Mouse (Mus musculus): ENCODE data around the gene Coil. TPM values are rescaled to one million over a fixed set of nuclear protein-coding genes. Genes with fewer than 3 reads are reported as not detected.

Gene Coil
- polyA plus RNA-seq (2017; shearing (Covaris generic)): 8.2 TPM

DNA sequence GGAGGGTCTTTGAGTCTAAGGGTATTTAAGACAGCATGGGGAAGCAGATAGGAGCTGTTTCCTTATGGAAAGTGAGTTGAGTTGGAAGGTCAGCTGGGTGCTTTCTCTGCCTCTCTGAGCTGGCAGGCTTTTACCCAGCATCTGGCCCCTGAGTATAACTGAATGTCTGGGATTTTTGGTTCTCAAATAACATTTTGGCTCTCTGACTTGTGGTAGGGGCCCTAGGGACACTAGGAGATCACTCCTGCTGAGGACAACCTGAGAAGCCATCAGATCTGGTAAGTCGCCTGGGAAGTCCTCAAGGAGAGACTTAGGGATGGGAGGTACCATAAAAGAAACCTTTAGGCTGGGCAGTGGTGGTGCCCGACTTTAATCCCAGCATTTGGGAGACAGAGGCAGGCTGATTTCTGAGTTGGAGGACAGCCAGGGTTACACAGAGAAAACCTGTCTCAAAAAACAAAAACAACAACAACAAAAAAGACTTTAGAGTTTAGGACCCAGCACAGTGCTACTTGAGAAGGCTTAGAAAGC is at the start of gene Coil:
TSS of gene Coil (plus strand) at position 51 of the 531 bp plus-strand sequence.

DNA sequence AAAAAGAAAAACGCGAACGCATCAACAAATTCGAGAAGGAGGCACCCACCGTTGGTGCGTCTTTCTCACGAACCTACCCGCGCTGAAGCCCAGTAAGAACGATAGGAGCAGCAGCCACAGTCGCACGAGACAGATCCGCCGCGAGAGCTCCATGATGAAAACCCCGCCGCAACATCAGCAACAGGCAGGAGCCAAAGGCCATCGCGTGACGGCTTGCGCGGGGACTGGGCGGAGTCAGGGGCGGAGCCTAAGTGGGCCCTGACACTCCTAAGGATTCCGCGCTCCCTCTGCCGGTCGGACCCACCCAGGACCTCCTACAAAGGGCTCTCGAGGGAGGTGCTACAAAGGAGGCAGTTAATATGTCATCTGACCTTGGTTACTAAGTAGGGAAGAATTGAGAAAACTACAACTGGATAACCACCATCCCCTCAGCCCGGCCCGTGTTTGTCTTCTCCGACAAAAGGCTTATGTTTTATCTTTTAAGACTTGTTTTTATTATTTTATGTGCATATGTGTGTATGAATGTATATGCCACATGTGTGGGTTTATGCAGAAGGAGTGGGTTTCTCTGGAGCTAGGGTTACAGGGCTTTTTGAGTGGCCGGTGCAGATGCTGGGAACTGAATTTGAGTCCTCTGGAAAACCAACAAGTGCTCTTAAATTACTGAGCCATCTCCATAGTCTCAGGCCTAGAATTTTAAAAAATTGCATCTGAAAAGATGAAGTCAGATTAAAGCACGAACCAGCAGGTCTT is 14.7 kb upstream of the Coil start, which contains the start of gene Scpep1:
TSS of gene Scpep1 (minus strand) at position 249 of the 753 bp plus-strand sequence.

DNA sequence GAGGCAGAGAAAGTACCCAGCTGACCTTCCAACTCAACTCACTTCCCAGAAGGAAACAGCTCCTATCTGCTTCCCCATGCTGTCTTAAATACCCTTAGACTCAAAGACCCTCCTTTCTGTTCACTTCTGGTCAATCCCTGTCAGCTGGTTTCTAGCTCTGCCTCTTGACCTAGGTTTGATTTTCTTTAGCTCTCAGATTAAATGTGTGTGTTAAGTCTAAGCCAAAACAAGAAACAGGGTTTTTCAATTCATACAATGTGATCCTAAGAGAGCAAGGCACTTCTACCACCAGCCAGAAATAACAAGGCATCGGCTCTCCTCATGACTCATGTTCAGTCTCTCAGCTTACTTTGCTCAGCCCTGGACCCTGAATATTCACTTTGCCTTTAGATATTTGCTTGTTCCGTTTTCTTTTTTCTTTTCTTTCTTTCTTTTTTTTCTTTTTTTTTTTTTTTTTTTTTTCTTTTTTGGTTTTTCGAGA is 3.1 kb upstream of the Coil start, which contains the start of gene Elobl:
TSS of gene Elobl (minus strand) at position 51 of the 481 bp plus-strand sequence.

GRCm38 (mm10) chr11:88998974-88999722 is 29.1 kb downstream of the Coil start, which contains the start of gene Trim25:
Gene Trim25, plus strand, starts transcription at chr11:88999376.

Other genes starting within 250 kb of the Coil start
- 1.4 TPM for gene Akap1, start 105.7 kb upstream of the Coil start, polyA plus RNA-seq (2017; shearing (Covaris generic))
- gene Scpep1, start 14.8 kb upstream of the Coil start, polyA plus RNA-seq (2017; shearing (Covaris generic)): 26.0 TPM
- gene Elobl, start 3.3 kb upstream of the Coil start, polyA plus RNA-seq (2017; shearing (Covaris generic)): not detected
- 30.0 TPM for gene Trim25, start 29.1 kb downstream of the Coil start, polyA plus RNA-seq (2017; shearing (Covaris generic))
- 15.6 TPM for gene Dgke, start 96.6 kb downstream of the Coil start, polyA plus RNA-seq (2017; shearing (Covaris generic))
- gene Gm525, start 103.6 kb downstream of the Coil start, polyA plus RNA-seq (2017; shearing (Covaris generic)): not detected